Mouse (Mus musculus): ENCODE data around the gene Plin1. TPM values are rescaled to one million over a fixed set of nuclear protein-coding genes. Genes with fewer than 3 reads are reported as not detected.
A peak's percentile ranks its signal among the peaks of the same experiment; 100 is the strongest.

Gene Plin1
- 10 to 100 TPM in 1 of 2 experiments, 1 to 10 TPM in 1; 5.2 to 10.6 TPM for total RNA-seq (2021)

DNA sequence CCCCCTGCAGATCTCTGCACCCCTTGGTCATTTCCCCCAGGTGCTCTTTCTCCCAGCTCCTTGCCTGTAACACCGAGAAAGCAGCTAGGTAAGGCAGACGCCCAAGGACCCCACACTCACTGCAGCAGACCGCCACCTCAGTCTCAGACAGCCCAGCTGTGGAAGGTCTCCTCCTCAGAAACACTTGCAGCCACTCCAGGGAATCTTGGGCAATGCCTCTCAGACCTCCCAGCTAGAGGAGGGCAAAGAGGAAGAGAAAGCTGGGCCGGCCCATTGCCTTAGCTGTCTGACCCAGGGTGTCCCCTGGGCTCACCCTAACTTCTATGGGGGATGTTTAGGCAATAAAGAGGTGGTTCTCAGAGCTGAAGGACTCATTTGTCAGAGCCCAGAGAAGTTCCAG is at the start of gene Plin1:
TSS of gene Plin1 (minus strand) at position 282 of the 400 bp plus-strand sequence.
- no peak for DNase-seq (ENCODE audit: low spot score)
- intact Hi-C loops (cut with DNase I): no loop called here

DNA sequence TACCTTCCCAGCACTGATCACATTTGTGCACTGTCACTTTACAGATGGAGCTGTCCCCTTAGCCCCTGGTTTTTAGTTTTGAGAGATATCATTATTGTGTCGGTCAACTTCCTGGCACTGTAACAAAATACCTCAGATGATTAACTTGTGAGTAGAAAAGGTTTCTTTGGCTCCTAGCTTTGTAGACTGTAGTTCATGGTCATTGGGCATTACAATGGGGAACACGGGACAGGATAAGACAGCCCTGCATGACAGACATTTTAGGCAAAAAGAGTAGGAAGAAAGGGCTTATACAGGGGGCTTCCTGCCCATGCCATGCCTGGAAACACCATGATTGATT is 49.8 kb upstream of the Plin1 start:
- no peak for DNase-seq (ENCODE audit: low spot score)
- intact Hi-C loops (cut with DNase I): no loop called here

DNA sequence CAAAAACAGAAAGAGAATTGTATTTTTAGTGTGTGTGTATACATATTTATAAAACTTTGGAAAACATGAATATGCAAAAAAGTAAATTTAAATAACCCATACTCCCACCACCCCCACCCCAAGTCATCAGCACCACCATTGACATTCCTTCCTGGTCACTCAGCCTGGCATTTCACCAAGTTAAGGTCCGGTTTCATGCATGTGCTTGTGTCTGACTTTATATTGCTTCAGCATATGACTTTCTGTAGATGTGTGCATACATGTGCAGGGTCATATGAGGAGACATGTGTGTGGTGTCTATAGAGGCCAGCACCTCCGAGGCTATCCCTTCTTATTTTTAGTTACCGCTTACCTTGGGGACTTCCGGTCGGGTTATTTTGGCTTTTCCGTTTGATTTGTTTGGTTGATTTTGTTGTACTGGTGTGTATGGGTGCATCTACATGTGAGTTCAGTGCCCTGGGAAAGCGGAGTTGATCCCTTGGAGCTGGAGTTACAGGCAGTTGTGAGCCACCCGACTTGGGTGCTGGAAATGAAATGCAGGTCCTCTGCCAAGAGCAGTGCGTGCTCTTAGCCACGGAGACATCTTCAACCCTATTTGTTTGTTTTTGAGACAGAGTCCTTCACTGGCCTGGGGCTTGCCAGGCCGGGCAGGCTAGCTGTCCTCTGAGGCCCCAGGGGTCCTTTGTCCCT is 49.3 kb upstream of the Plin1 start:
- intact Hi-C loops (cut with DNase I): no loop called here
- DNase-seq (ENCODE audit: low spot score): no peak

DNA sequence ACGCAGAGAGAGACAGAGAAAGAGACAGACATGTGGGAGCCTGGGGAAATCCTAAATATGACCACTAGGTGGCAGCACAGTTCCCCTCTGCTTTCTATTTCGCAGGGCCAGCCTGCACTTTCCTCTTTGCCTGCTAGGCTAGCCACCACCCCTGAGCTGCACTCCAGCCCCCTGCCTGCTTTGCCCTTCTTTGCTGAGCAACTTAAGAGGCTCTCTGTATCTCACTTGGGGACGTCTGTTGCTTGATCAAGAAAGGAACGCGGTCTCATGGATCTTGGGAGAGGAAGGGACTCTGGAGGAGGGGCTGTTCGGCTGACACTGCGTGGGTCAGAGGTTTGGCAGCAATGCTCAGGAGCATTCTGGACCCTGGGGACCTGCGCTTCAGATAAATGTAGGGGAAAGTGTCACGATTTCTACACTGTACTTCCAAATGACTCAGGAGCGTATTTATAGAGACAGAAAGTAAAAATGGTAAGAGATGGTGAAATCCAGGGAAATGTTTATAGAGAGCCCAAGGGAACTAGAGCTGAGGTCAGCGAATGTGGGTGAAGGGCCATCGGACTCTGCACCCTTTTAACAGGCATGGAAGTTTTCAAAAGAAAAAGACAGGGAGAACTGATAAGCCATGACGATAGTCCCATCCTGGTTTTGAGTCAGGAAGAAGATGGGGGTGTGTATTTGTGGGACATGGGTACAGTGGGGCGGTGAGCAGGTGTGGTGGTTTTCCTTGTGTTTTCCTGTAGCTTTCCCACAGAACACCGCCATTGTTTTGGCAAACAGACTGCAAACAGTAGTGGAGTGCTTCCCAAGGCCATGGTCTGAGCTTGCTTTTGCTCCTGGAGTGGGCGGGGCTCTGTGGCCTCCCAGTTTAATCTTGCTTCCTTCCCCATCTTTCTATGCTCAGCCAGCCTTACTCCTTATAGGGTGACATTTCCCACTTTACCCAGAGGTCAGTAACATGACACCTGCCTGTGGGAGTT is 48.2 kb upstream of the Plin1 start:
- intact Hi-C loops (cut with DNase I): no loop called here
- peak; percentile 36 for DNase-seq (ENCODE audit: low spot score)

DNA sequence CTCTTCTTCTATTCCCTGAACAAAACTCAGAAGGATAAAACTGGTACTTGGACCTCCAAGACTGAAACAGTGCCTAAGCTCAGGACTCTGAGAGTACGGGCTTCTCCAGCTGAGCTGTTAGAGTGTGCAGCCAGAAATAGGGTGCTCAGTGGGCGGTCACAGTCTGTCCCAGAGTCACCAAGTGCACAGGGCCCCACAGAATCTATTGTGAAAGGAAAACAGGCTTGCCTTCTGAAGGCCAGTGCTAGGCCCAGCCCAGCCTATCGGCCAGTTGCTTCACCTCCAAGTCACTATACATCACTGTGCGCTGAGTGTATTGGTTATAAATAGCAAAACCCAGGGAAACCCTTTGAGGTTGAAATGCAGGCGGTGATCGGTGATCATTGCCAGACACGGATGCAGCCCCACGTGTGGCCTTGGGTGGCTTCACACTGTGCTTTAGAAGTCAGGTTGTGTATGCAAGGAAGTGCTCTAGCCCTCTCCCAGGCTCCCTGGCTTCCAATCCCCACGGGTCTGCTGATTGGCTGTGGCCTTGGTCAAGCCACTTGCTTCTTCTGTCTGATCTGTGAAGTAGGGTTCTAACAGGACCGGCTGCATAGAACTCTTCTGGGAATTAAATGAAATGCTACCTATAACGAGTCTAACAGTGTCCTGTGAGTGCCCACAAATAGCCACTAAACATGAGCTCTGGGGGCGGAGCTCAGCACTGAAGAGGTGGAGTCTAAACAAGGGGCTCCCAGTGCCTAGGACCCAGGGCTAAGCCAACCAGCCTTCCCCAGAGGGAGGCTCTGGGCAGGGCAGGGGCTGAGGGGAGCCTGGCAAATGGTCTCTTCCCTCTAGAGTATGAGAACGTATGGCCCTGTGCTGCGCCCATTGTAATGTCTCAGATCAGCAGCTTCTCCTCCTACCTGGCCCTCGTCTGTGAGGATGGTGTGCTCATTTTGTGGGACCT is 39.1 kb upstream of the Plin1 start:
- no peak for DNase-seq (ENCODE audit: low spot score)
- intact Hi-C loops (cut with DNase I): no loop called here

DNA sequence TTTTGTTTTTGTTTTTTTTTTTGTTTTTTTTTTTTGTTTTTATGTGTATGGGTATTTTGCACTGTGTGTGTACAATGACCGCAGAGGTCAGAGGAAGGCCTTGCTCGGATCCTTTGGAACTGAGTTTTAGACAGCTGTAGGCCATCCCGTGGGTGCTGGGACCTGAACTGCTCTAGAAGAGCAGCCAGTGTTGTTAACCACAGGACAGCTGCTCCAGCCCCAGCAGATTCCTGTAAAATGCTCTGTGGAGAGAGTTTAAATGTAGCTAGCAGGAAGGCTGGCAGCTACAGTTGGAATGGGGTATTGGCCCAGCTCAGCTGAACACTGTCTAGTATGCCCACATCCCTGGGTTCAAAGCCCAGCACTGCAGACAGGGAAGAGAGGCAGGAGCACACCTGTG is 37.0 kb upstream of the Plin1 start:
- no peak for DNase-seq (ENCODE audit: low spot score)

DNA sequence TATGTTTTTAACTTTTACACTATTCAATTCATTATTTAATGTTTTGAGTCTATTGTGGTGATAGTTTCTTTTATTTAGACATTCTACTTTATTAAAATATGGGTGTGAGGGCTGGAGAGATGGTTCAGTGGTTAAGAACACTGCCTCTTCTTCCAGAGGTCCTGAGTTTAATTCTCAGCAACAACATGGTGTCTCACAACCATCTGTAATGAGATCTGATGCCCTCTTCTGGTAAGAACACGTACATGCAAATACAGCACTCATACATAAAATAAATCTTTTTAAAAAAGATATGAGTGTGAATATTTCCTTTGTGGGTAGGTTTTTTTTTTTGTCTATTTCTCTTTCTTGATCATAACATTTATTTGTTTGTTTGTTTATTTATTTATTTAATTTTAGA is 33.3 kb upstream of the Plin1 start:
- intact Hi-C loops (cut with DNase I): no loop called here
- DNase-seq (ENCODE audit: low spot score): no peak

More for the DNA sequence above, 37.0 kb upstream of the Plin1 start:
- intact Hi-C loops (cut with DNase I): no loop called here

DNA sequence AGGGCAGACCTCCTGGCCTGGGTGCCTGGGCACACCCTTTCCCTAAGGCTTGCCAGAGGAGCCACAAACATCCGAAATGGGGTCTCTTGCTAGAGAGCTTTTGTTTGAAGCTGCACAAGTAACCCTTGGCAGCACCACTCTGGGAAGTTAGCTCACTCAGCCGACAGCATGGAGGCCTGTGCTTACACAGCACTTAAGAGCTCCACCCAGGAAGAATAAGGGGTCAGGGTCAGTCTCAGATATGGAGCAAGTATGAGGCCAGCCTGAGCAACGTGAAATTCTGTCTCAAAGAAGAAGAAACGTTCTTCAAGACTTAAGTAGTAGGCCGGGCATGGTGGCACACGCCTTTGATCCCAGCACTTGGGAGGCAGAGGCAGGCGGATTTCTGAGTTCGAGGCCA is 29.4 kb upstream of the Plin1 start:
- intact Hi-C loops (cut with DNase I): no loop called here
- no peak for DNase-seq (ENCODE audit: low spot score)

DNA sequence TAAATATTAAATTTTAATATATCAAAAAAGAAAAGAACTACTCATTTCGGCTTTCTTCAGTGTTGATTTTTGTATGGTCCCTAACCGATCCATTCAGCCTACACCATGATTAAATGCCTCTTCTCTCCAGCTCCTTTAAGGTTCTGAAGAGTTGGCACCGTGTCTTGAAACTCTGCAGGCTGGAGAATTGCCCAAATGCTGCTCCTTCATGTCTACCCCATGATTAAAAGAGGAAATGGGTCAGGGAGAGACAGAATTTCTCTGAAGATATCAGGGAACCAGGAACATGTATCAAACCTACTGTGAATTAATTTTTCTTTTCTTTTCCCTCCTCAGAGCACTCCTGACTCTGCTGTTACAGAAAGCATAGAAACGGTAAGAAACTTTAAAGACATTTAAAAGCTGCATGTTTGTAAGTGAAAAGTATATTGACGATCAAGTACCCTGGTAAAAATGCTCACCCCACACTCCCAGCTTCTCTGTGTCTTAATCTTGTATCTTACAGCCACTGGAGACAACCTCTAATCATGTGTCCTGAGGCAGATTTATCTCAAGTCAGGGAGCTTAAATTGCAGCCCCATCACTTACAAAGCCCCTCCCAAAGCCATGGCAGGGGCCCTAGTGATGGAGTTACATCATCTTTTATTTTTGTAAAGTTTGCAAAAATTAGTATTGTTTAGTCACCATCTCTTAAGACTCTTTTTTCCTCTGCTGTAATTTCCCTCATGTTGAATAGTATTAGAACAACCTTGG is 28.6 kb upstream of the Plin1 start:
- no peak for DNase-seq (ENCODE audit: low spot score)

DNA sequence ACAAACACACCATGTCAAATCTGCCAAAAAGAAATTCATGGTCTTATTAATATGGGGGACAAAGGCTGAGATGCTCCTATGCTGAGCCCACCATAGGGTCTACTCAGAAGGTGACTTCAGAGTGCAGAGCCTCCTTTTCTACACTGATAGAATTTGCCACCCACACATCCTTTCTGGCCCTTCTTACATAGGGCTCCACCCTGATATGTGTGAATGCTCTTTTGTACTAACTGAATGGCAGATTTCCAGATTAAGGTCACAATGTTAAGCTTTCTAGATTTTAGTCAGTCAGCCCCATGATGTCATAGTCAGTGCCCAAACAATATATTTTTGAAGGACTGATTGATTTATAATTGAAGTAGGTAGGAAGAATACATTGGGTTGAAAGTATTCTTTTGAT is 27.1 kb upstream of the Plin1 start:
- intact Hi-C loops (cut with DNase I): no loop called here
- DNase-seq (ENCODE audit: low spot score): no peak

More for the DNA sequence above, 28.6 kb upstream of the Plin1 start:
- intact Hi-C loops (cut with DNase I): no loop called here

DNA sequence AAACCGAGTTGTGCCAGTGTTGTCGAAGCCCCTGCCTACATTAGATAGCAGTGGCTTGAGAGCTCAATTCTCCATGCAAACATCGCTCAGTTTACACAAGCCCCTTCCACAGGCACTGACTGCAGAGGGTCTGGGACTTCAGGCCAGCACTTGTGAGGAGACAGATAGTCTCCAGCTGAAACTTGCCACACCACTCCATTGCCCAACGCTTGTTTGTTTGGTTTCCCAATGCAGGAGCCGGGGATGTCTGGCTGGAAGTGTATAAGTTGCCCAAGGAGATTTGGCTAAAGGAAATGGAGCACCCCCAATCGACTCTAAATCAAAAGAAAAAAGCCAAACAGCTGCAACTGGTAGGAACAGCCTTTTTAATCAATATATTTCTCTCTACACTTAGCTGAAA is 25.5 kb upstream of the Plin1 start:
- DNase-seq (ENCODE audit: low spot score): no peak
- intact Hi-C loops (cut with DNase I): no loop called here

DNA sequence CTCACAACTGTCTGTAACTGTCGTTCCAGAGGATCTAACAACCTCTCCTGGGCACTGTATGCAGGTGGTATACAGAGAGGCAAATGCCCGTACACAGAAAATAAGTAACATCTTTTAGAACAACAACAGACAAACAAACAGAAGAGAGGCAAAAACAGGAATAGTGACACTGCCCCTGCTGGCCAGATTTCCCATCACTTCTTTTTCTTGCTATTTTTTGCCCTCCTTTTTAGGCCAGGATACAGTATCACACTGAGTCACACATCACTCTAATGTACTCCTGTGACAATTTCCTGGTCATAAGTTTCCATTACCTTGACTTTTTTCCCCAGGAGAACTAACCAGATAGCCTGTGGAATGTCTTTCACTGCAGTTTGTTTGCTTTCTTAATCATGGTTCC is 23.6 kb upstream of the Plin1 start:
- intact Hi-C loops (cut with DNase I): no loop called here
- DNase-seq (ENCODE audit: low spot score): no peak

DNA sequence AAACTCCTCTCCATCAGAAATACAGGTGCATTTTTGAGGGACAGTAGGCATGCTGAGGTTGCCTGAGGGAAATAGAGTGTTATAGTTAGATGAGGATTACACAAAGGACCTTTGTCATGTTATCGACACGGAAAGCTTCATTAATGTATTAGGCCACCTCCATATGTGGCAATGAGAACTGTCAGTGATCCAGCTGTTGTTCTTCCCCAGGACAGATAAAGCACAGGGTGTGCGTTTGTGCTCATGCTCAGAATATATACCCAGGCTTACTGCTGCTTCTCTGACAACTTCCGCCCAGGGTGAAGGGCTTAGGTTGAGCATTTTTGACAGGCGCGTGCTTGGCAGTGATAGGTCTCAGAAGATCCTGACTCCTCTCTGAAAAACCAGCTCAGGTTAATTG is 16.8 kb upstream of the Plin1 start:
- DNase-seq (ENCODE audit: low spot score): no peak
- intact Hi-C loops (cut with DNase I): no loop called here

DNA sequence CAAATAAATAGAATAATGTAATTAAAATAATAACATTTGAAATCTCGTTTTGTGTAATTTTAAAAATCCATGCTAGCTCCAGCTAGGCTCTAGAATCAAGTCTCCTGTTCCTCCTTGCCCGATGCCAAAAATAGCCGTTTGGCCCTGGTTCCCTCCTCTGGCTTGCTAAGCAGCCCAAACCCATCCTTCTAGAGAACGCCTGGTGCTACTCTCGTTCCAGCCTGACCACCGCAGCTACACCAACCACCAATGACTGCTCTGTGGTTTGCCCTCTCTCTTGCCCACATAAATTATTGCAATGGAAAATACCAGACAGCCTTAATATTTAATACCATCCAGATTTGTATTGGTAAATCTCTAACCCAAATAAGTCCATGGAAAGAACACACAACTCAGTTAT is 15.0 kb upstream of the Plin1 start:
- DNase-seq (ENCODE audit: low spot score): no peak

DNA sequence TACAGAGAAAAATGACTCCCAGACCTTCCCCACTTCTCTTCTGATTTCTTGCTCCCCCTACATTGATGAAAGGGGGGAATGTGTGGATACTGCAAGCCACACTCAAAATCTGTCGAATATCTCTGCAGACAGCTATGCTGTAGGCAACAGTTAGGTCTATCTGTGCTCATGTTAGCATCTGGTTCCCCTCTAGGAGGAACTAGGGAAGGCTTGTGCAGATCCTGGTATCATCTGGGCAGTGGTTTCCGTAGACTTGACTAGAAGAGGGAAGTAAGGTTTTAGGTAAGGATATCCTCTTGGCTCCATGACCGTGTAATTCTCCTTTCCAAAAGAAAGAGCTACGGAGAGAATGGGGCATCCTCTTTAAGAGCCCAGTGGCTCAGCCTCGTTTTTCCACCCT is 11.9 kb upstream of the Plin1 start:
- intact Hi-C loops (cut with DNase I): no loop called here
- no peak for DNase-seq (ENCODE audit: low spot score)

More for the DNA sequence above, 15.0 kb upstream of the Plin1 start:
- intact Hi-C loops (cut with DNase I): no loop called here

DNA sequence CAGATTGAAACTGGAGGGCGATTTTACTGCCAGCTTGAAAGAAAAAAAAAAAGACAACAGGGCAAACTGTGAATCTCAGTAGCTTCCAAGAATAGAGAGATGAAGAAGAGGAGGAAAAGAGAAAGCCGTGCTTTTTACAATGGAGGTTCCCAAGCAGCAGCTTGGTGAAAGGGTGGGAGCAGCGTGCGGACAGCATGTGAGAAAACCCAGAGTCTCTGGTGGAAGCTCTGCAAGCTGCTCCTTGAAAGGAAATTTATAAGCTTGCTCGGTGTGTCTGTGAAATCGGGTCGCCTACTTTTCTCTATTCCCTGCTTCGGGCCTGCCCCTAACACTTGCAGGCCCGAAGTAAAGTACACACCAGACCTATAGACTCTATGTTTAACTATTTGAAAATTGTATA is 11.3 kb upstream of the Plin1 start:
- intact Hi-C loops (cut with DNase I): no loop called here
- no peak for DNase-seq (ENCODE audit: low spot score)

DNA sequence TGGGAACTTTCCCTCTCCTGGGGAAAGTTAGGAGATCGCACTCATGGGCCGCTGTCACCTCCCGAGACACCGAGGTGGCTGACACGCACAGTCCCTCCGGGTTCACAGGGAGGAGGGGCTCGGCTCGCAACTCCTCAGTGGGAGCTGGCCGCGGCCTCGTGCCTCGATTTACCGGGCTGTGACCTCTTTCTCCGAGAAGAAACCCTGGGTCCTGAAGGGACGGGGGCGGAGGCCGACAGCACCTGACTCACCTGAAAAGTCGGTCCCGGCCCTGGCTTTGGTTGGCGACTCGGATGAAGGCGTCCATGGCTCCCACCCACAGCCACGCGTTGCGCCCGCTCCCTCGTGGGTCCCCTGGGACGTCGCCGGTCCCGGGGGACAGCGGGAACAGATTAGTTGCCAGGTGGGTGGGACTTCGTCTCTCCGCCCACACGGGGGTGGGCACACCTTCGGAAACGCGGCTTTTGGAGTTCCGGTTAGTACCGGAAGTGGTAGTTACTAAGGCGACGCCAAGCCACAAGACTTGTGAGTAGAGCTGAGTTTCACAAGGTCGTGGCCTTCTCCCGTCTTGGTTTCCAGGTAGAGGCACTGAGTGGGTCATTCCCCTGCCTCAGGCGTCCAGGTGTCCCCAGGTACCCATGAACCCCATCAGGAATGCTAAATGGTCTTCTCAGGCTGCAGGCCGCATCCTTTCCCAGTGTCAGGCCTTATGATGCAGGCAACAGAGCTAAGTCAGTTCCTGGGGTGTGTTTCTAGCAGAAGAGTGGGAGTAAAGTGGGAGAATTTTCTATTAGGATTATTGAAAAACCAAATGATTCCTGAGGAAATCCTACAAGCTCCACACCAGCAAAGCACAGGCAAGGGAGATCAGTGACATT is 10.2 kb upstream of the Plin1 start, which contains the start of the genes Pex11a and Wdr93:
TSS of gene Pex11a (minus strand) at position 473 of the 878 bp plus-strand sequence.
TSS of gene Wdr93 (plus strand) at position 505 of the 878 bp plus-strand sequence.
- peak; percentile 38 for DNase-seq (ENCODE audit: low spot score)
- intact Hi-C loops (cut with DNase I): no loop called here

DNA sequence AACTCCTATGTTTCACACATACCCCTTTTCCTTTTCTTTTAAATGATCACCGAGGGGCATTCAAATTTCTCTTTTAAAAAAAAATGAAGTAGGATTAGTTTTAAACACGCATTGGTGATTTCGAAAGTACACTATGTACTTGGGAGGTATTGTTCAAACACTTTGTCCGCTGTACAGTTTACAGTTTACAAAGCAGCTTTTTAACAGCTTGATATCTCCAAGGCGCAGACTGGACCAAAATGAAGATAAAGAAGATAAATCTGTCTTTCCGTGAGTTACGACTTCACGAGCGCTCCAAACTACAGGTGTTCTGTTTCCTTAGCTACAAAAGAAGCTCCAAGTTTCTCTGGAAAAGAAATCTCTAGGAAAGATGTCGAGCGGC is 9.6 kb upstream of the Plin1 start:
- intact Hi-C loops (cut with DNase I): no loop called here
- DNase-seq (ENCODE audit: low spot score): no peak

All from heart, postnatal 25 days (tissue).